Mouse (Mus musculus): ENCODE results near the gene Snx9.

The Snx9 gene

DNA sequence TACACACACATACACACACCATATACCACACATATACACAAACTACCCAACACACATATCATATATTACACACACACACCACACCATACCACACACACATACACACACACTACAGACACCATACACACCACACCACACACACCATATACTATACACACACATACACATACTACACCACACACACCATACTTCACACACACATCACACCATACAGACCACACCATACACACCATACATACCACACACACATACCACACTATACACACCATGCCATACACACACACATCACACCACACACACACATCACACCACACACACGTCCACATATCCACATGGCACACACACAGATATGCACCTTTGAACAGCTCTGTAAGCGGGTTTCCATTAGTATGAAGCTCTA, 34.3 kb upstream of the Snx9 start:
- DNase-seq (ENCODE audit: low spot score): no peak

GRCm38 (mm10) chr17:5807847-5808386, 33.2 kb upstream of the Snx9 start:
- no peak for DNase-seq (ENCODE audit: low spot score)

- DNase-seq (ENCODE audit: low spot score): no peak
Observed at GRCm38 (mm10) chr17:5813863-5814640, 27.1 kb upstream of the Snx9 start.

DNA sequence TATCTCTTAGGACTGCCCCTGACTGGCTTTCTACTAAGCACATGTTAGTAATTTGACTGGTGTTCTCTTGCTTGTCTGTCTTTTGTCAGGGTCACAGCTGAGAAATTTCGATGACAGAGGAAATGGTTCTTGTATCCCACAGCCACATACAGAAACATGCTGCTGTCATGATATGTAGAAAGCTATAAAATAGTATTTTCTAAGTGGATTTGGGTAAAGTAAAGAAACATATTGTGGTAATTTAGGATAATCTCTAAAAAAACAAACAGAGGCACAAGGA, 26.5 kb upstream of the Snx9 start:
- DNase-seq (ENCODE audit: low spot score): no peak

DNA sequence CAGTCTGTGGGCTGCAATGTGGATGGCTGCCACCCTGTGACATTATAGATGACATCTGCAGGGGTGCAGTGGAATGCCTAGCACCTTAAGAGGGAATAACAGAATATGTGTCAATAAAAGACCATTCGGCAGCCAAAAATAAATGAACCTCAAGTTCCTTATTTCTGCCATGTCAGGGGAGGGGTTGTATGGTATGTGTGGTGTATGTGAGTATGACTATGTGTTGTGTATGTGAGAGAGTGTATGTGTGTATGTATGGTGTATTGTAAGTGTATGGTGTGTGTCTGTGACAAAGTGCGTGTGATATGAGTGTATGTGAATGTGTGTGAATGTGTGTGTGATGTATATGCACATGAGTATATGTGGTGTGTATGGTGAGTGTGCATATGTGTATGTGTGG, 23.3 kb upstream of the Snx9 start:
- no peak for DNase-seq (ENCODE audit: low spot score)

DNA sequence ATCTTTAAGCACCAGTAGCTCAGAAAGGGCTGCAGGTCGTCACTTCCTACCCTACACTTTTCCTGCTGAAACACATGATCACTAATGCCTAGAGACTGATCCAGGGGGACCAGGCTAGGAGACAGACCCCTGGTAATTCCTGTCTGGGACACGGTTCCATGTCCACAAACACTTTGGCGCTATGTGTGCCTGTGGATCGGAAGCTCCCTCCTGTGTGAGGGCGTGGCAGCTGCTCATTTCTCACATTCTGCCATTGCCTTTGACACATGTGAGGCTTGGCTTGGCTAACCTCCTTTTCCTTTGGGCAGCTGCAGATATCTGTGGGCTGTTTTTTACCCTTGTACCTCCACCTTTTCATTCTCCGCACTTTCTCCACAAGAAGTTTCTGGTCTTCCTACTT, 22.0 kb upstream of the Snx9 start:
- DNase-seq (ENCODE audit: low spot score): no peak

- DNase-seq (ENCODE audit: low spot score): no peak
Observed at GRCm38 (mm10) chr17:5819799-5820201, 21.3 kb upstream of the Snx9 start.

DNA sequence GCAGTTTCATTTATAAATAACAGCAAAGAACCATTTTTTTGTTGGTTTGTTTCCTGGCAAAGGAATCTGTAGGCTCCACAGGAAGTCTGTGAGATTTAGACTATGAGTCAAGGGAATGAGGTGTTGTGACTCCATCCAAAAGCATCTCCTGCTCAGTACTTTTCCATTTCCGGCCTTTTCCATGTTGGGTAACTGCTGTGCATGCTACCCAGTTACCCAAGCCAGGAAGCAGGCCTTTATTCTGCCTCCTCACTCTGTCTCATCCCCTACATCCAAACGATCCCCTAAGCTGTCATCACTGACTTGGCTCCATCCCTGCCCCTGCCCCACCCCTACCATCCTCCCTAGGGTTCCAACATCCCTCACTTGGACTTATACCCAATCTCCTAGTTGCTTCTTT, 18.6 kb upstream of the Snx9 start:
- no peak for DNase-seq (ENCODE audit: low spot score)

GRCm38 (mm10) chr17:5823032-5823431, 18.1 kb upstream of the Snx9 start:
- DNase-seq (ENCODE audit: low spot score): no peak

DNA sequence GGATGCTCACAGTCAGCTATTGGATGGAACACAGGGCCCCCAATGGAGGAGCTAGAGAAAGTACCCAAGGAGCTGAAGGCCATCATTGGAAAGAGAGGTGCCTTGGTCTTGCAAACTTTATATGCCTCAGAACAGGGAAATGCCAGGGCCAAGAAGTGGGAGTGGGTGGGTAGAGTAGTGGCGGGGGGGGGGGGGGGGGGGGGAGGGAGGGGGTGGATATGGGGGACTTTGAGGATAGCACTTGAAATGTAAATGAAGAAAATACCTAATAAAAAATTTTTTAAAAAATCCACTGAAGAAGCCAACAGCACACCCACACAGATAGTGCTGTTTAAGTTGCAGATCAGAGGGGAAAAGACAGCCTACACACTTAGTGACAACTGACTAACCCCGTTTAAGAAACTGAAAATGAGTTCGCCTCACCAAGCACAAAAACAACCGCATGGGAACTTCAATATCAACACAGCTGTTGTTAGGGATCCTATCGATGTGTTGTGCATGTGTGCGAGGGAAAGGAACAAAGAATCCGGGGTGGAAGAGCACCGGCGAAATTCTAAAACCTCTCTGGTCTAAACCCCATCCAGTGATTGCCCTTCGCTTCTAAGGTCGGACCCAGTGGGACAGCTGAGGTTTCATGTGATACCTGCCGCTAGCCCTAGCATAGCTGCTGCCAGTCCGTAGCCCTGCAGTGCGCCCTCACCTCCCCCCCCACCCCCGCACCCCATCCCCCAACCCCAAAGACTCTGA, 13.1 kb upstream of the Snx9 start:
- no peak for DNase-seq (ENCODE audit: low spot score)

GRCm38 (mm10) chr17:5828583-5828836, 12.6 kb upstream of the Snx9 start:
- no peak for DNase-seq (ENCODE audit: low spot score)

DNA sequence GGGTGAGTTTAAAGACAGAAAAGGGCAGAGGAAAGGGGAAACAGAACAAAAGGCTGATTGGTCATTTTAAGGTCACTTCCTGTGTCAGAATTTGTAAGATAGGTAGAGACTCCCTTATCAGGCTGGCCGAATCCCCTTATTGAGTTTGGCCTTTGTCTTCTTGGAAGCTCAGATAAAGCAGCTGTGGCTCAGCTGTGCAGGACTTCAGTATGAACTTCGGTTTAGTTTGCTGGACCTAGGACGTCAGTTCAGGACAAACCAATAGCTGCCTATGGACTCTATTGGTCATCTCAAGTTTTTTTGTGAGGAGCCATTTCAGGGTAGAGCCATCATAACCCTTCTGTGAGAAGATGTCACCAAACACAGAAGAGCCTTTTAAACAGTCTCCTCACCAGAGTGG, 12.2 kb upstream of the Snx9 start:
- DNase-seq (ENCODE audit: low spot score): no peak

- no peak for DNase-seq (ENCODE audit: low spot score)
Observed at GRCm38 (mm10) chr17:5829930-5830329, 11.2 kb upstream of the Snx9 start.

- no peak for DNase-seq (ENCODE audit: low spot score)
Observed at GRCm38 (mm10) chr17:5830382-5830781, 10.7 kb upstream of the Snx9 start.

- DNase-seq (ENCODE audit: low spot score): no peak
Observed at GRCm38 (mm10) chr17:5830832-5831231, 10.3 kb upstream of the Snx9 start.

DNA sequence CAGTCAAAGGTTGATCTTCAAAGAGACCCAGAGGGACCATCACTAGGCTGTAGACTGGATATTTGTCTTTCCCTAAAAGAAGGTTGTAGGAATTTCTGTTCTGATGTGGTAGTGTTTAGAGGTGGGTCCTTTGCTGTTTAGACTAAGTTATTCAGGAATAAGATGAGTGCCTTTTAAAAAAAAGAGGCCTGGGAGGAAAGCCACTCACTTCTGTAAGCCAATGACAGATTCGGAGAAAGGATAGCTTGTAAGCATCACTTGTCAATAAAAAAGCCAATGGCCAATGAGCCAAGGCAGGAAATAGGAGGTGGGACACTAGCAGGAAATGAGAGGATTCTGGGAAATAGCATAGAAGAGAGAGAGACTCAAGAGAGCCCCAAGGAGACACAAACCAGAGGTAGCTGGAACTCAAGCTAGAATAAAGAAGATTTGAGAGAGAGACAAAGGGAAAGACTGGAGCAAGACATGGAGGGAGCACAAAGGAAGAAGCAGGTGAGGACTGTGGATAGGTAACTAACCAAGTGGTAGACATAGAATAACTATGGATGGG, 9.8 kb upstream of the Snx9 start:
- DNase-seq (ENCODE audit: low spot score): no peak

GRCm38 (mm10) chr17:5834166-5834565, 7.0 kb upstream of the Snx9 start:
- DNase-seq (ENCODE audit: low spot score): no peak

GRCm38 (mm10) chr17:5834798-5835328, 6.3 kb upstream of the Snx9 start:
- no peak for DNase-seq (ENCODE audit: low spot score)

- no peak for DNase-seq (ENCODE audit: low spot score)
Observed at GRCm38 (mm10) chr17:5839549-5840240, 1.4 kb upstream of the Snx9 start.

GRCm38 (mm10) chr17:5840550-5841127, 490 bp upstream of the Snx9 start:
- peak; percentile 79 for DNase-seq (ENCODE audit: low spot score)

DNA sequence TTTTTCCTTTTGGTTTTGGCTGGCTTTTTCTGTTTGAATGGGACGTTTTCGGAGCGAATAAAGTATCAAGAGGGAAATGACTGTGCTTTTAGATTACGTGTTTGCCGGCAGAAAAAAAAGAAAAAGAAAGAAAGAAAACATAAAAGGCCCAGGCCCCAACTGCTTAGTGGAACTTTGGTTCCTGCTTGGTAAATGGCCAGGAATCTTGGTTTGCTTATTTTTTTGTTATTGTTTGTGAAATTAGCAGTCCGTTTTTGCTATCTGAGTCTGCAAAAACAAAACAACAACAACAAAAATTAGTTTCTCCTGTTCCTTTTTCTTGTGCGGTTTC, 779 bp downstream of the Snx9 start:
- DNase-seq (ENCODE audit: low spot score): no peak

GRCm38 (mm10) chr17:5842988-5843640, 2.0 kb downstream of the Snx9 start:
- DNase-seq (ENCODE audit: low spot score): no peak
